Mouse (Mus musculus) stomach, embryonic 16.5 days (tissue): Measurements from ENCODE around the gene Smg7. TPM values are rescaled to one million over a fixed set of nuclear protein-coding genes. Genes with fewer than 3 reads are reported as not detected.
A peak's percentile ranks its signal among the peaks of the same experiment; 100 is the strongest.

Experiments used
- ATAC-seq: fragments of 200-750 bp; cut with Nextera tagmentation; 2 replicates; pipeline ENCODE4 v1.8.0; 2017; ENCODE audit warnings: moderate number of reproducible peaks, moderate TSS enrichment; ENCODE audit not compliant: insufficient read depth, low FRiP score
- H3K27ac ChIP-seq: fragments of 300-500 bp; sonication (generic); 2 replicates; pipeline ENCODE4 v1.5.1; 2014; ENCODE audit warnings: low read length
- H3K27me3 ChIP-seq: fragments of 300-500 bp; sonication (generic); 2 replicates; pipeline ENCODE4 v1.6.1; 2014; ENCODE audit warnings: low read length, control low read depth, mixed read lengths; ENCODE audit not compliant: control insufficient read depth, insufficient read depth
- H3K36me3 ChIP-seq: fragments of 300-500 bp; sonication (generic); 2 replicates; pipeline ENCODE4 v1.6.1; 2014; ENCODE audit warnings: low read length; ENCODE audit not compliant: control insufficient read depth, insufficient read depth
- H3K4me1 ChIP-seq: fragments of 300-500 bp; sonication (generic); 2 replicates; pipeline ENCODE4 v1.6.1; 2014; ENCODE audit warnings: low read length, control low read depth, mixed read lengths; ENCODE audit not compliant: control insufficient read depth, insufficient read depth
- H3K4me2 ChIP-seq: fragments of 300-500 bp; sonication (generic); 2 replicates; pipeline ENCODE4 v1.6.1; 2014; ENCODE audit warnings: low read depth, low read length, mixed read lengths
- H3K4me3 ChIP-seq: fragments of 300-500 bp; sonication (generic); replicated peaks from 2 replicates; pipeline ENCODE4 v1.5.1; 2014; ENCODE audit warnings: mild to moderate bottlenecking, low read length
- H3K9ac ChIP-seq: fragments of 300-500 bp; sonication (generic); 2 replicates; pipeline ENCODE4 v1.6.1; 2014; ENCODE audit warnings: low read length
- H3K9me3 ChIP-seq: fragments of 300-500 bp; sonication (generic); replicated peaks from 2 replicates; pipeline ENCODE4 v1.6.1; 2016; ENCODE audit warnings: low read length, control low read depth; ENCODE audit not compliant: control insufficient read depth
- WGBS: fragments of 180-500 bp; shearing (Covaris S2); extraction: QIAGEN DNeasy Blood & Tissue Kit; methylation state at CpG from one replicate; pipeline ENCODE4 v1.1.7; 2014; 5-methylcytosine and 5-hydroxymethylcytosine counted together
- polyA plus RNA-seq: library from polyadenylated mRNA; unstranded; fragments of >200 nt; fragmentation: Nextera tagmentation; extraction: Ambion mirVana; gene quantifications from 2 replicates; pipeline ENCODE4 v1.2.1, GENCODE M21; 2015

Smg7 gene
- polyA plus RNA-seq, 1 experiment from 2014 or later, result 23.1 TPM

DNA sequence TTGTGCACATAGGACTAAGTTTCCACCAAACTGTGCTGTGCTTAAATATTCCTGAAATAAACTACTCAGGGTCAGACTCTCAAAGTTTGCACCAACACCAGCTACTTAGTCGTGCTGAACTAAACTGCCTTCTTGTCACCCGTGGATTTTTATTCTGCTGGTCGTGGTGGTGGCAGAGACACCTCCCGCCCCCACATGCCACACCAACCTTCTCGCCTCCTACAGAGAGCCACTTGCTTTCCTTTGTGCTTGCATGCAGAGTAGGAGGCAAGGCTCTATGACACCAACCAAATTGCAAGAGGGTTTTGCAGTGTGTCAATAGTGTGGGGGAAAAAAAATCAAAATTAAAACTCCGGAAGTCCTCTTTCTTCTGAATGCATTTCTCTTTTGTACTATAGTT is 82.9 kb downstream of the Smg7 start:
- Histone ChIP-seq H3K27me3 (no peaks in the 10 kb centered on the region), H3K36me3 (no peaks in the 10 kb centered on the region), H3K27ac (no peak overlapping the region), H3K4me2 (no peak overlapping the region), H3K4me1 (0 out of 2 replicates have a peak, but pooled peaks cover 8% of the 10 kb centered on the region), H3K9me3 (no peaks in the 10 kb centered on the region), H3K9ac (no peak overlapping the region), H3K4me3 (no peak overlapping the region)
- WGBS, result 73% methylated on average over 6 of the region's 6 CpGs
- no peak for ATAC-seq

DNA sequence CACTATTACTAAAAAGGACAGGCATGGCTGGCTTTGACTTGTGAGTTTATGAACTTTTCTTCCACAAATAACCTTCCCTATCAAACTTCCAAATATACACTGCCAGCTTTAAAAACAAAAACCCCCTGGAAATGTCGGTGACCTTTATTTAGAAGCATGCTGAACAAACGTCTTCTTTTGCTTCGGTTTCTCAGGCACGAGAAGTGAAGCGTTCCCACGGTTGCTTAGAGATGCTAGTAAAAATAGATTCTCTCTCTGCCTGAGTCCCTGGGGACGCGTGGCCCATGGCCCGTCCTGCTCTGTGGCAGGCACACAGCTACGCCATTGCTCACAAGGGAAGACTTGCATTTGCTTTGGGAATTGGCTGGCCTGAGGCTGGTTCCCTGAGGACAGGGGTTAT is 84.7 kb downstream of the Smg7 start:
- no peak overlapping the region; the same call in 1 of the 2 replicates for H3K27ac ChIP-seq
- H3K27me3 ChIP-seq, result no peaks in the 10 kb centered on the region
- H3K9ac ChIP-seq, result no peak overlapping the region
- no peak overlapping the region for H3K4me2 ChIP-seq
- H3K9me3 ChIP-seq, result no peaks in the 10 kb centered on the region
- no peak overlapping the region for H3K4me3 ChIP-seq
- WGBS, result 53% methylated on average over 10 of the region's 10 CpGs
- 0 out of 2 replicates have a peak, but pooled peaks cover 8% of the 10 kb centered on the region for H3K4me1 ChIP-seq
- H3K36me3 ChIP-seq, result no peaks in the 10 kb centered on the region
- no peak for ATAC-seq

DNA sequence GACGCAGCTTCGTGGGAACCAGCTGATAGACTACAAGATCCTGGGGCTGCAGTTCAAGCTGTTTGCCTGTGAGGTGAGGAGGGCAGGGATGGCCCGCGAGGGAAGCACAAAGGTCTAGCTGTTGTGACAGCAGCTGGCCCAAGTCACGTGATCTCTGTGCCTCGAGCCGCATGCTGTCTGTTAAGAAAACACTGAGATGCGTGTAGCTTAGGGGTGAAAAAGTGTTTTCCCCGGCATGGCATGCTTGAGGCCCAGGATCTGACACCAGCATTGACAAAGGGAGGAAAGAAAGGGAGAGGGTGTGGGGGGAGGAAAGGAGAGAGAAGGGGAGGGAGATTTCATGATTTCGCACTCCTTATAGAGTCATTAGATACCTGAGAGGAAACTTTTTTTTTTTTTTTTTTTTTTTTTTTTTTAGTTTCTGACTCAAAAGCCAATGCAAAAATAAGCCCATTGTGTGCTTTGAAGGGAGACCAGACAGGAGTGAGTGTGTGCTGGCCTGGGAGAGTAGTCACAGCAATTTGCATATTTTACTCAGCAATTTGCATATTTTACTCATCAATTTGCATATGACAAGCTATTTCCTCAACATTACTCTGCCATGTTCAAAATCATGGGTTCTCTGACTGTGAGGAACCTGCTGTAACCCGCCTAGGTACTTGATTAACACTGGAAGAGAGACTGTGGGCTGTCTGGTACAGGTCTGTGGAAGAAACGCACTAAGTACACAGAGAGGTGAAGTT is 85.2 kb downstream of the Smg7 start:
- Histone ChIP-seq H3K4me1 (0 out of 2 replicates have a peak, but pooled peaks cover 8% of the 10 kb centered on the region), H3K4me2 (no peak overlapping the region), H3K36me3 (no peaks in the 10 kb centered on the region), H3K4me3 (no peak overlapping the region), H3K27me3 (no peaks in the 10 kb centered on the region), H3K9me3 (no peaks in the 10 kb centered on the region), H3K27ac (no peak overlapping the region; the same call in 1 of the 2 replicates), H3K9ac (no peak overlapping the region)
- no peak for ATAC-seq
- 38% methylated on average over 12 of the region's 12 CpGs for WGBS

DNA sequence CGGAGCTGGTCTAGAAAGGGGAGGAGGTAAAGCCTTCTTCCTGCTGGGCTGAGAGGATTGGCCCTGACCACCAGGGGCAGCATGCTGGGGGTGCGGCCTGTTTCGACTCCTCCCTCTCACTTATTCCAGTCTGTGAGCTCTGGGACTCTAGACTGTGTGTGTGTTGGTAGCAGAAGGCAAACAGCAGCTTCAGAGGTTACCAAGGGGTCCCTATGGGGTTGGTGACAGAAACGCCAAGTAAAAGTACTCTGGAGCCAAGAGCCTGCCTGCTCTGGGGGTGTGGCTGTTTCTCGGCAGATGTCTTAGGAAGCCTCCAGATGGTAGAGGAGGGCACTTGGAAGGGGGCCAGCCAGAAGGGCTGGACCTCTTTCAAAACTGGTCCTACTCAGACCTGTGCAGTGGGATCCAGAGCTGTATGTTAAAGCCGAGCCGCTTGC is 87.2 kb downstream of the Smg7 start:
- Histone ChIP-seq H3K27ac (no peak overlapping the region), H3K4me3 (0 out of 2 replicates have a peak overlapping the region, but pooled peaks have one; percentile 13)

DNA sequence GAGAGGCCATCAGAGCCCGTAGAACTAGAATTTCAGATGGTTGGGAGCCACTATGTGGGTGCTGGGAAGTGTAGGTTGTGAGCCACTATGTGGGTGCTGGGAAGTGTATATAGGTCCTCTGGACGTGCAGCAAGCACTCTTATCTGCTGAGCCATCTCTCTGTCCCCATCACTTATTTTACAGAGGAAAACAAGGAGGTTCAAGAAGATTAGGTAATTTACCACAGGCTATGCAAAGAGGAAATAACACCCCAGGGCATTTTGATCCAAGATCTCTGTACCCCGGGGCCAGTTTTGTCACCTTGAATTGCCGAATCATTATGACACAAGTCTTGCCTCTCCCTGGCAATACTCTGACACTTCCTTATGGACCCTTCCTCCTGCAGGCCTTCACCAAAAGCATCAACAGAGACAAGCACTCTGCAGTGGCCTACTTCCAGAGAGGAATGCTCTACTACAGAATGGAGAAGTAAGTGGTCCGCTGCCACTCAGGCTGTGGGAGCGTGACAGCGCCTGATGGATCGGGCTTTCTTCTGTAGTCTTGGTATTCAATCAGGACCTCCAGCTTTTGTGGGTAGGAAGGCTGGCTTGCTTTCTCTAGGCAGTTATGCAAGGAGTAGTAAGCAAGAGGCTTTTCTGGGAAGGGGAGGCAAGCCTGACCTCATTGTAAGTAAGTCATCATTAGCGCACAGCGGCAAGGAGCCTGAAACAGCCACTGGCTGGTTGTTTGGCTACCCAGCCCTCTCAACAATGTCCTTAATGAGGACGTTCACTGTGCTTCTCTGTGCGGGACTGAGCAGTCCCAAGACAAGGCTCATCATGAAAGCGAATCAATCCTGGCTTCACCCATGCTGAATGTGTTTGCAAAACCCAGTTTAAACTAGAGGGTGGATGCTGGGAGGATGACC is 91.7 kb downstream of the Smg7 start:
- H3K27ac ChIP-seq, result no peak overlapping the region
- H3K4me3 ChIP-seq, result no peak overlapping the region
- 79% methylated on average over 13 of the region's 13 CpGs for WGBS
- H3K4me1 ChIP-seq, result peaks cover 16% of the 10 kb centered on the region
- no peak for ATAC-seq
- no peaks in the 10 kb centered on the region for H3K9me3 ChIP-seq
- no peaks in the 10 kb centered on the region for H3K27me3 ChIP-seq
- H3K4me2 ChIP-seq, result no peak overlapping the region
- H3K36me3 ChIP-seq, result no peaks in the 10 kb centered on the region
- no peak overlapping the region for H3K9ac ChIP-seq

More for the DNA sequence above, 87.2 kb downstream of the Smg7 start:
- 32% methylated on average over 7 of the region's 7 CpGs for WGBS
- peak; percentile 65 for ATAC-seq
- no peaks in the 10 kb centered on the region for H3K9me3 ChIP-seq
- no peaks in the 10 kb centered on the region for H3K36me3 ChIP-seq
- 0 out of 2 replicates have a peak, but pooled peaks cover 8% of the 10 kb centered on the region for H3K4me1 ChIP-seq
- no peaks in the 10 kb centered on the region for H3K27me3 ChIP-seq
- H3K4me2 ChIP-seq, result peak overlapping the region; percentile 25; the same call in 1 of the 2 replicates
- H3K9ac ChIP-seq, result no peak overlapping the region

DNA sequence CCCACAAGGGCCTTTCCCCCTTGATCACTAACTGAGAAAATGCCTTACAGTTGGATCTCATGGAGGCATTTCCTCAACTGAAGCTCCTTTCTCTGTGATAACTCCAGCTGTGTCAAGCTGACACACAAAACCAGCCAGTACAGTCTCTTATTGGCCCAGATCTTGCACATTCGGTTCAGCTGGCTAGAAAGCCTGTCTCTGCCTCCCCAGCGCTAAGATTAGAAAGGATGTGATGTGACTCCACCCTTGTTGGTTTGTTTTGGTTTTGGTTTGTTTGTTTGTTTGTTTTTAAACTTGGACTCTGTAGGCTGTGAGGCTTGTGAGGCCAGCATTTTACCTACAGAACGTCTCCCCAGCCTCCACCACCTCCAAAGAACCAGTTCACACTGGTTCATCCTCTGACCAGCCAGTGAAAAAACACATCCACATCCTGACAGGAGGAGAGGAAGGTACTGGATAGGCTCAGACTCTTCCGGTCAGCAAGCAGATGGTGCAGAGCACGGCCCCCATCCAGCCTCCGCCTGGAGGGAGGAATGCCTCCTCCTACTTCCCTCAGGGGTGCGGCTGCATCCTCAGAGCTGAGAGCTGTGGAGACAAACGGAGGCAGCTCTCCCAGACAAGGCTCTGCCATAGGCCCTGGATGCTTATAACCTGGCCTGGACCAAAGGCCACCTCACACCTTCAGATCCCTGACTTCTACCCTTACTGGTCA is 92.7 kb downstream of the Smg7 start:
- 0 out of 2 replicates have a peak overlapping the region, but pooled peaks have one; percentile 11 for H3K9ac ChIP-seq
- no peaks in the 10 kb centered on the region for H3K27me3 ChIP-seq
- H3K9me3 ChIP-seq, result no peaks in the 10 kb centered on the region
- peaks cover 10% of the 10 kb centered on the region for H3K4me1 ChIP-seq
- 27% methylated on average over 8 of the region's 8 CpGs for WGBS
- no peaks in the 10 kb centered on the region for H3K36me3 ChIP-seq
- peak; percentile 76; the same call in 1 of the 2 replicates for ATAC-seq
- H3K4me2 ChIP-seq, result no peak overlapping the region
- H3K27ac ChIP-seq, result peak overlapping the region; percentile 60; the same call in 1 of the 2 replicates
- no peak overlapping the region for H3K4me3 ChIP-seq

DNA sequence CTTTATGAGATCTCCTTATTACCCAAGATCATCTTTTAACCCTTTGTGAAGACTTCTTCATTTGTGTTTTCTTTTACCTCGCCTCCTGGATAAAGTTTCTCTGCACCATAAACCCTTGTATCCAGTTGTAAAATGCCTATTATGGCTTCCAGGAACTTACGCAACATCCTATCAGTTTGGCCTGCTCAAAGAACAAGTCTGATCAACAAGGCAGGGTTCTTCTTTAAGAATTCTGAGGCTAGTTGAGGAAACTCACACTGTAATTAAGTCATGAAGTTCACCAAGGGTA is 94.1 kb downstream of the Smg7 start:
- WGBS, result 82% methylated on average over 2 of the region's 2 CpGs
- no peak overlapping the region for H3K4me2 ChIP-seq
- peak overlapping the region; percentile 9; the same call in 1 of the 2 replicates for H3K4me3 ChIP-seq
- H3K9me3 ChIP-seq, result no peaks in the 10 kb centered on the region
- no peaks in the 10 kb centered on the region for H3K27me3 ChIP-seq
- no peak for ATAC-seq
- H3K27ac ChIP-seq, result no peak overlapping the region
- peaks cover 10% of the 10 kb centered on the region for H3K4me1 ChIP-seq
- no peaks in the 10 kb centered on the region for H3K36me3 ChIP-seq
- H3K9ac ChIP-seq, result no peak overlapping the region

DNA sequence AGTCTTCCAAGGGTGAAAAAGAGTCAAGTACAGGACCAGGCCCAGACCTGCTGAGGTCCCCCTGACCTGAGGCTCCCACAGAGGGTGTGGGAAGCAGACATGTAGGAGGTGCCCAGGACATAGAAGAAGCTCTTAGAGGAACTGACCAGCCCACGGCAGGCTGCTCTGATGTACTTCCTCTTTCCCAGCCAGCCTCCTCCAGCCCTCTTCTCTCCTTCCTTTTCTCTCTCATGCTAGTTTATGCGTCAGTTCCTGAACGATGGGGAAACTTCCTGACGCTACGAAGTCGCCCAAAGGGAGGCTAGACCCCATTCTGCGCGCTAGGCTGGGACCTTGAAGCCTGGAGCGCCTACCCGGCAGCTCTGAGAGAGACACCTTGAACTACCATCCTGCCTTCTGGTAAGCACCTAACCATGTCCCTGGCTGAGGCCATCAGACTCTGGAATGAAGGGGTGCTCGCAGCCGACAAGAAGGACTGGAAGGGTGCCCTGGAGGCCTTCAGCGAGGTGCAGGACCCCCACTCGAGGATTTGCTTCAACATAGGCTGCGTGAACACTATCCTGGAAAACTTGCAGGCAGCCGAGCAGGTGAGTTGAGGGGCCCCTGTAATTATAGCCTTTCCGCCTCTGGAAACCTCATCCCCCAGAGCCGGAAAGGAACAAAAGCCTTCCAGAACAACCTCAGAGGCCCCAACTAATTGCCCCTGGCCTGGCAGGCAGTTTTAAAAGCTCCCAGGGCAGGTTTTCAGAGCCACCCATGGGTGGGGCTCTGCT is 94.6 kb downstream of the Smg7 start:
- no peaks in the 10 kb centered on the region for H3K27me3 ChIP-seq
- H3K36me3 ChIP-seq, result no peaks in the 10 kb centered on the region
- no peak overlapping the region for H3K9ac ChIP-seq
- peaks cover 10% of the 10 kb centered on the region for H3K4me1 ChIP-seq
- ATAC-seq, result no peak
- H3K27ac ChIP-seq, result peak overlapping the region; percentile 55
- H3K4me2 ChIP-seq, result no peak overlapping the region
- H3K9me3 ChIP-seq, result no peaks in the 10 kb centered on the region
- WGBS, result 71% methylated on average over 18 of the region's 18 CpGs
- peak overlapping the region; percentile 9; the same call in 1 of the 2 replicates for H3K4me3 ChIP-seq
